Mouse (Mus musculus): ENCODE measurements around the gene Apoc4.

- no peak for TF ChIP-seq CTCF (IDR thresholded peaks at IDR 0.05; ENCODE audit: borderline replicate concordance, control insufficient read depth, extremely low read depth, insufficient read depth, low read length, poor library complexity)
- no peak for TF ChIP-seq POLR2A (IDR thresholded peaks at IDR 0.05; ENCODE audit: control insufficient read depth, extremely low read depth, insufficient read depth, low read length, poor library complexity)
These were observed 49.0 kb downstream of the Apoc4 start for GRCm38 (mm10) chr7:19632275-19632674.

Measured in thymus, adult 2 months (tissue).